Mouse (Mus musculus) neural tube, embryonic 15.5 days (tissue): Measurements from ENCODE around the gene Abcb1a. TPM values are rescaled to one million over a fixed set of nuclear protein-coding genes. Genes with fewer than 3 reads are reported as not detected.

Source experiments
- ATAC-seq: fragments of 200-750 bp; cut with Nextera tagmentation; 2 replicates; pipeline ENCODE4 v1.8.0; 2017; ENCODE audit warnings: mild to moderate bottlenecking, moderate TSS enrichment, moderate library complexity; ENCODE audit not compliant: low FRiP score
- H3K27ac ChIP-seq: fragments of 300-500 bp; sonication (generic); replicated peaks from 2 replicates; pipeline ENCODE4 v1.5.1; 2015; ENCODE audit warnings: mild to moderate bottlenecking, inconsistent platforms
- H3K27me3 ChIP-seq: fragments of 300-500 bp; sonication (generic); replicated peaks from 2 replicates; pipeline ENCODE4 v1.6.1; 2015; ENCODE audit warnings: inconsistent platforms
- H3K36me3 ChIP-seq: fragments of 300-500 bp; sonication (generic); 2 replicates; pipeline ENCODE4 v1.6.1; 2015; ENCODE audit warnings: inconsistent platforms
- H3K4me1 ChIP-seq: fragments of 300-500 bp; sonication (generic); 2 replicates; pipeline ENCODE4 v1.6.1; 2015; ENCODE audit warnings: inconsistent platforms
- H3K4me2 ChIP-seq: fragments of 300-500 bp; sonication (generic); 2 replicates; pipeline ENCODE4 v1.6.1; 2015; ENCODE audit warnings: inconsistent platforms, mild to moderate bottlenecking, moderate library complexity
- H3K4me3 ChIP-seq: fragments of 300-500 bp; sonication (generic); replicated peaks from 2 replicates; pipeline ENCODE4 v1.5.1; 2015; ENCODE audit warnings: mild to moderate bottlenecking, inconsistent platforms
- H3K9ac ChIP-seq: fragments of 300-500 bp; sonication (generic); replicated peaks from 2 replicates; pipeline ENCODE4 v1.6.1; 2015; ENCODE audit warnings: mild to moderate bottlenecking, inconsistent platforms
- H3K9me3 ChIP-seq: fragments of 300-500 bp; sonication (generic); replicated peaks from 2 replicates; pipeline ENCODE4 v1.6.1; 2016; ENCODE audit warnings: inconsistent platforms
- WGBS: fragments of 180-500 bp; shearing (Covaris S2); methylation state at CpG from one replicate; pipeline ENCODE4 v1.1.7; 2015; ENCODE audit warnings: mixed read lengths; 5-methylcytosine and 5-hydroxymethylcytosine counted together
- polyA plus RNA-seq: library from polyadenylated mRNA; unstranded; fragments of >200 nt; fragmentation: Nextera tagmentation; extraction: Ambion mirVana; gene quantifications from 2 replicates; pipeline ENCODE4 v1.2.1, GENCODE M21; 2015

Abcb1a gene
- polyA plus RNA-seq, 1 experiment from 2014 or later = 1.7 TPM

DNA sequence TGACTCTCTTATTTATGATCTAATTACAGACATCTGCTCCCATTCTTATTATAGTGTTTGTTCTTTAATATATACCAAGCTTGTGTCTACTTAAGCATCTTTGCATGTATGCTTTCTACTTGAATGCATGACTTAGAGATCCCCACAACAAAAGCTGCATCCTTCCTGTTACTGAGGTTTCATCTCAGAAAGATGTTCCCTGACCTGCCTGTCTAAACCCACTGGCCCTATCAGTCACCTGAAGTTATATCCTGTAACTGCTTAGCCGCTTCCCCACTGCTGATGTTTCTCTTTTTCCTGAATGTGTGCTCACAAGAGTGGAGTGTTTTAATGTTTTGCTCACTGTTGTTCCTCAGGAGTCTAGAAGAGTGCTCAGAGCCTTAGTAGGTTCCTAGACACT lies 9.7 kb downstream of the Abcb1a start:
- no peaks in the 10 kb centered on the region for H3K36me3 ChIP-seq
- H3K4me1 ChIP-seq = no peaks in the 10 kb centered on the region
- no peaks in the 10 kb centered on the region for H3K9me3 ChIP-seq
- no peaks in the 10 kb centered on the region for H3K27me3 ChIP-seq
- ATAC-seq = no peak
- no peak overlapping the region for H3K4me3 ChIP-seq
- H3K4me2 ChIP-seq = no peak overlapping the region
- no peak overlapping the region for H3K9ac ChIP-seq
- 94% methylated on average over 1 of the region's 1 CpGs for WGBS
- no peak overlapping the region for H3K27ac ChIP-seq

DNA sequence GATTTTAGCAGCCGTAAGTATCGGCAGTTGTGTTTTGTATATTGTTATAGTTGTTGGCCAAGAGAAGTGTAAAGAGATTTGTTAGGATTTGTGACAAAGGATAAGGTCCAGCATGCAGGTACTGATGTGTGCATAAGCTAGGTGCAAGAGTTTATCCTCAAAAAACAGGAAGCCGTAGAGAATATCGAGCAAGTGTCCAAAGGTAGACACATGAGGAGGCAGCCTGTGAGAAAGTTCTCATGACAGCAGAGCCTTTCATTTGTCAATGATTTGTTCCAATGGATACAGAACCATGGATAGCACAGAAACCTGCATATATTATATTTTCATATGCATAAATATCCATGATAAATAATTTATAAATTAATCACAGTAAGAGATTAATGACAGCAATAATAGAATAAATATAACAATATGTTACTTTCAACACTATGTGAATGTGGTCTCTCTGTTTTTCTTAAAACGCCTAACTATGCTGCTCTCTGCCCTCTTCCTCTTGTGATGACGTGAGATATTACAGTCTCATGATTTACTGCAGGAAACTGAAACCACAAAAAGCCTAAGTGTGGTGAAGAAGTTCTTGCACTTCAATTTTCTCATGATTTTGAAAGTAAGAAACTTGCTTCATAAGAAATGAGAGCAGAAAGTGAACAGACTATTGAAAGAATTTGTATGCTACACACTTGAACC lies 15.5 kb downstream of the Abcb1a start:
- no peak for ATAC-seq
- H3K4me1 ChIP-seq = no peaks in the 10 kb centered on the region
- no peak overlapping the region for H3K4me2 ChIP-seq
- WGBS = 90% methylated on average over 6 of the region's 6 CpGs
- no peak overlapping the region for H3K9ac ChIP-seq
- H3K27ac ChIP-seq = no peak overlapping the region
- no peaks in the 10 kb centered on the region for H3K36me3 ChIP-seq
- no peaks in the 10 kb centered on the region for H3K27me3 ChIP-seq
- H3K9me3 ChIP-seq = no peaks in the 10 kb centered on the region
- H3K4me3 ChIP-seq = no peak overlapping the region

DNA sequence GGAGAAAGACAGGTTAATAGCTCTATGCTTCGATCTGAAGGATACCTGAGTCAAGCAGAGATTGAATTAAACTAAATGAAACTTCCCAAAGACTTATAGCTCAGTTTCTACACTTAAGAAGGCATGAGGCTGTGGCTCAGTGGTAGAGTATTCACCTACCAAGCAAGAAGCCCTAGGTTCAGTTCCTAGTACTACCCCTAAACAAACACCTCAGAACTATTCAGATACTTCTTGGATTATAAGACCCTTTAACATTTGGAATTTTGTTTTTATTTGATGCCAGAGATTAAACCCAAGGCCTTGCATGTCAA lies 16.0 kb downstream of the Abcb1a start:
- Histone ChIP-seq H3K36me3 (no peaks in the 10 kb centered on the region), H3K27ac (no peak overlapping the region), H3K4me1 (no peaks in the 10 kb centered on the region), H3K9me3 (no peaks in the 10 kb centered on the region), H3K9ac (no peak overlapping the region), H3K4me3 (no peak overlapping the region), H3K27me3 (no peaks in the 10 kb centered on the region), H3K4me2 (no peak overlapping the region)
- 89% methylated on average over 1 of the region's 1 CpGs for whole genome bisulfite sequencing
- ATAC-seq = no peak

DNA sequence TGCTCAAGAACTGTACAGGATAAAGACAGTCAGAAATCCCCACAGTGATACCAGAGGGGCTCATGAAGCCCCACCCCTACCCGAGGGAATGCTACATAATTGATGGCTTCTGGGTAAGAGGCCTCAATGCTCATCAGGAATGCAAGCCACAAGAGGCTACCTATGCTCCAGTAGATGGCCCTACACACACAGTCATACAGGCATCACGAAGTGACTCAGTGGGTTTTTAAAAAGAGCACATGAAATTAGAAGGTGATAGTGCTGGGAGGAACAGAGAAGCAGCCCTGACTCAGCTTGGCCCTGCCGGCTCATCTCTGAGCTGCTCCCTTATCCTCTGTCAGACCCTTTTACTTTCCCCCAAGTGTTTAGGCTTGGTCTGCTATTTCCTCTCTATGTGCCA lies 21.3 kb downstream of the Abcb1a start:
- H3K4me3 ChIP-seq = no peak overlapping the region
- no peak overlapping the region for H3K9ac ChIP-seq
- no peak for ATAC-seq
- no peak overlapping the region for H3K27ac ChIP-seq
- 75% methylated on average over 3 of the region's 3 CpGs for WGBS
- H3K4me2 ChIP-seq = no peak overlapping the region
- no peaks in the 10 kb centered on the region for H3K36me3 ChIP-seq
- H3K4me1 ChIP-seq = no peaks in the 10 kb centered on the region
- H3K27me3 ChIP-seq = no peaks in the 10 kb centered on the region
- H3K9me3 ChIP-seq = no peaks in the 10 kb centered on the region

DNA sequence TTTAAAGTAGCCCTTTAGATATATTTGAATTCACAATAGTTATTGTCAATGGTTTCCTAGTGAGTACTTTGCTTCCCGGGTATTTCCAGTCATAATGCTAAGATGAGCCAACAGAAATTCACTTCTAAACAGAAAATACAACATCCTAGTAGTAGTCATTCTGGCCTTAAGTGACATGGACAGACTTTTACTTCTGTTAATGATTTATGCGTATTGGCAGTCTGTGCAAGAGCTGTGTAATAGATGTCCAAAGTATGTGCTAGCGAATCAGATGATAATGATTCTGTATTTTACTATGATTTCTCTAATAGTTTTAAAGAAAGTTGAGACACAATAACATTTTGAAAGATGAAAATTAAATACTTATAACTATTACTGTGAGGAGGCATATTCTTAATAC lies 23.8 kb downstream of the Abcb1a start:
- 95% methylated on average over 3 of the region's 3 CpGs for WGBS
- no peak overlapping the region for H3K9ac ChIP-seq

DNA sequence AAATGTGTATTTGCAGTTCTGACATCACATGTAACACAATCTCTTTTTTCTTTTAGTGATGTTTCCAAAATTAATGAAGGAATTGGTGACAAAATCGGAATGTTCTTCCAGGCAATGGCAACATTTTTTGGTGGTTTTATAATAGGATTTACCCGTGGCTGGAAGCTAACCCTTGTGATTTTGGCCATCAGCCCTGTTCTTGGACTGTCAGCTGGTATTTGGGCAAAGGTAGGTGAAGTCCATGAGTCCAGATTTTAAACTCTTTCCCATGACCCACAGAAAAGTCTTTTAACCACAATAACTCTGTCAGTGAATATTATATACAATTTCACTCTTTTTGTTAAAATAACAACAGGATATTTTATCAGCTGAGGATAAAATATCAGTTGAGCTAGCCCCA lies 26.2 kb downstream of the Abcb1a start:
- Histone ChIP-seq H3K36me3 (no peaks in the 10 kb centered on the region), H3K27me3 (no peaks in the 10 kb centered on the region), H3K9ac (no peak overlapping the region), H3K27ac (no peak overlapping the region), H3K4me1 (no peaks in the 10 kb centered on the region), H3K4me3 (no peak overlapping the region), H3K4me2 (no peak overlapping the region), H3K9me3 (no peaks in the 10 kb centered on the region)
- ATAC-seq = no peak
- 77% methylated on average over 2 of the region's 2 CpGs for WGBS

More for the DNA sequence above, 23.8 kb downstream of the Abcb1a start:
- Histone ChIP-seq H3K9me3 (no peaks in the 10 kb centered on the region), H3K27ac (no peak overlapping the region), H3K4me2 (no peak overlapping the region), H3K27me3 (no peaks in the 10 kb centered on the region), H3K4me1 (no peaks in the 10 kb centered on the region), H3K4me3 (no peak overlapping the region), H3K36me3 (no peaks in the 10 kb centered on the region)
- ATAC-seq = no peak

DNA sequence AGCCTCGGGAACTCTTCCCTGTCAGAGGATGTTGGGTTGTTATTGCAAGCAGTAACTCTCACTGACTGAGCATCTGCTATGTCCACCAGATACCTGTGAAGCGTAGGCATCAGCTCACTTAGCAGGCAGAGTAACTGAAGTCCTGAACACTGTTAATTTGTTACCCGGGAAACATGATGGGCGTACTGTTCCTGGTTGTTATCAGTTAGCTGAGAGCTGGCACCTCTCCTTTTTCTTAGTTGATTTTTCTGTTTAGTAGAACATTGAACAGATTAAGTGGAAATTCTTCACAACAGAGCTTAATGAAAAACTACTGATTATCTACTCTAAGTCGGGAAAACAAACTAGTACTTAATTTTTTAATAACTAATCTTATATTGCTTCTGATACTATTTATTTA lies 27.7 kb downstream of the Abcb1a start:
- H3K36me3 ChIP-seq = no peaks in the 10 kb centered on the region
- no peak overlapping the region for H3K4me2 ChIP-seq
- H3K4me3 ChIP-seq = no peak overlapping the region
- no peak overlapping the region for H3K27ac ChIP-seq
- ATAC-seq = no peak
- no peaks in the 10 kb centered on the region for H3K27me3 ChIP-seq
- WGBS = 85% methylated on average over 5 of the region's 5 CpGs
- H3K9ac ChIP-seq = no peak overlapping the region
- H3K4me1 ChIP-seq = no peaks in the 10 kb centered on the region
- H3K9me3 ChIP-seq = no peaks in the 10 kb centered on the region

DNA sequence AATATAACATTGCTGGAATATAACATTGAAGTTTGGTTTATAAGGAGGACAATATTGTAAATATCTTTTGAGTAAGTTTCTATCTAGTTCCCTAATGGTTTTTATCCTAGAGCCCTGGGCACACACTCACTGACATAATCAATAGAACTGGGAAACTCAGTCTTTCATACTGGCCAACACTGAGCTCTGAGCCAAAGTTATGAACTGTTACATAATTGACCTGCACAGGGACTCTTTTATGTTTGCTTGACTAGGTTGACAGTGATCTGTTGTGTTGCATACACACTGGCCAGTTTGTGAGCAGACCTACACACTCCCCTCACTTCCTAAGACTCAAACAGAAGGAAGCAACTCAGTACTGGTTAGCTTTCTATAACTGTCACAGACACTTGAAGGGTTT lies 56.2 kb downstream of the Abcb1a start:
- no peak overlapping the region for H3K27ac ChIP-seq
- H3K4me2 ChIP-seq = no peak overlapping the region
- H3K9ac ChIP-seq = no peak overlapping the region
- ATAC-seq = no peak
- H3K4me1 ChIP-seq = no peaks in the 10 kb centered on the region
- no peaks in the 10 kb centered on the region for H3K27me3 ChIP-seq
- H3K9me3 ChIP-seq = no peaks in the 10 kb centered on the region
- H3K36me3 ChIP-seq = no peaks in the 10 kb centered on the region
- H3K4me3 ChIP-seq = no peak overlapping the region

DNA sequence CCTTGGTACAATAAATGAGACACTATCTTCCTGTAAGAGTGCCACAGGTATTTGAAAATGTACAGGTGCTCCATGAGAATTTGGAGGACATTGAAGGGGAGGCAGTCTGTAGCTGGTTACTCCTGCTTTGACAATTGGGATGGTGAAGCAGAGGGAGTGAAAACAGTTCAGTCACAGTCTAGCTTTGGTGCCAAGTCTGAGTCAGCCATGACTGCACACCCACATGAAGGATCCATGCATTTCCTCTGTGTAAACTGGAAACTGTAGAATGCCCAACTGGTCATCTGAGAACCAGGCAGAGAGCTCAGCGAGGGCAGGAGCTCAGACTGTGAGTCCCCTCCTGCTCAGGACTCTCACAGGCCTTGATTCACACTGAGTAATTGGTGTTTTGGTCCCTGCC lies 59.7 kb downstream of the Abcb1a start:
- H3K27ac ChIP-seq = no peak overlapping the region
- no peak for ATAC-seq
- 76% methylated on average over 1 of the region's 1 CpGs for WGBS
- H3K4me2 ChIP-seq = no peak overlapping the region
- no peaks in the 10 kb centered on the region for H3K27me3 ChIP-seq
- no peaks in the 10 kb centered on the region for H3K36me3 ChIP-seq
- H3K4me3 ChIP-seq = no peak overlapping the region
- no peak overlapping the region for H3K9ac ChIP-seq
- H3K4me1 ChIP-seq = no peaks in the 10 kb centered on the region
- H3K9me3 ChIP-seq = no peaks in the 10 kb centered on the region

DNA sequence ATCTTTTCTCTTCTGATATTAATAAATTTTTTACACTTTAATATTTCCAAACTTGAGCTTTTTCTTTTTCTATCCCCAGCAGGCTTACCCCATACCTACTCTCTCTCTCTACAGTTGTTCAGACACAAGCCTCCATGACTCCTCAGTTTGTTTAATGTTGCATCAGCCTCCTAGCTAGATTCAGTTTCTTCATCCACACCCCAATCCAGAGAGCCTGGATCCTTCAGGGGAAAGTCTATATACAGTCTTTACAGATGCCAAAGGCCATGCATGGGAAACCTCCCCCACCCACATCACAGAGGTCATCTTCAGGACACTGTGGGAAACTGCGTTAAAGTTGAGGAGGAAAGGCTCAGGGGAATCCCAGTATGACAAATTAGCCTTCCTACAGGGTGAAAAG lies 62.3 kb downstream of the Abcb1a start:
- Histone ChIP-seq H3K4me3 (no peak overlapping the region), H3K27ac (no peak overlapping the region), H3K4me2 (no peak overlapping the region), H3K9me3 (no peaks in the 10 kb centered on the region), H3K4me1 (no peaks in the 10 kb centered on the region), H3K27me3 (no peaks in the 10 kb centered on the region), H3K9ac (no peak overlapping the region), H3K36me3 (no peaks in the 10 kb centered on the region)
- 26% methylated on average over 1 of the region's 1 CpGs for WGBS
- no peak for ATAC-seq

DNA sequence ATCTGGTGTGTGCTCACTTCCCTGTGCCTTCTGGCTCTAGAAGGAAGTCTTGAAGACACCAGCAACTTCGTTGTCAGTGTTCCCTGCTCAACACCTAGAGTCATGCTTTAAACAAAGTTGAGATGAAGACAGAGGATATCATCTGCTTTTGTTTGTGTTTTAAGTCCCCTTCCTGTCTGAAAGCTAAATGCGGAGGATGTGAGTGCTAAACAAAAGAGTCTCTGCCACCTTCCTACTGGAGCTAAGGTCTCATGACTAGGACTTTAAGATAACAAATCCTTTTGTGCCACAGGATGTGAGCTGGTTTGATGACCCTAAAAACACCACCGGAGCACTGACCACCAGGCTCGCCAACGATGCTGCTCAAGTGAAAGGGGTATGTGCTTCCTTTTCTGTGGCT lies 63.0 kb downstream of the Abcb1a start:
- WGBS = 84% methylated on average over 5 of the region's 5 CpGs
- no peak for ATAC-seq
- no peaks in the 10 kb centered on the region for H3K27me3 ChIP-seq

DNA sequence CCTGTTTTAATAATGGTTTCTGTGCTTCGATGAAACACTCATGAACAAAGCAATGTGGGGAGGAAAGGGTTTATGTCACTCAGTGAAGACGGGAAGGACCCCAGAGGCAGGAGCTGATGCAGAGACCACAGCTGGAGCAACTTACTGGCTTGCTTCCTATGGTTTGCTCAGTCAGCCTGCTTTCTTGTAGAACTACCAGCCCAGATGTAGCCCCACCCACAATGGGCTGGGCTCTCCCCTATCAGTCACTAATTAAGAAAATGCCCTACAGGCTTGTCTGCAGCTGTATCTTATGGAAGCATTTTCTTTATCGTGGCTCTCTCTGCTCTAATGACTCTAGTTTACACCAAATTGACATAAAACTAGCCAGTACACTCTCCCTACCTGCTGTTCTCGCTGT lies 67.9 kb downstream of the Abcb1a start:
- no peak for ATAC-seq
- H3K4me1 ChIP-seq = no peaks in the 10 kb centered on the region
- no peaks in the 10 kb centered on the region for H3K27me3 ChIP-seq
- H3K9me3 ChIP-seq = no peaks in the 10 kb centered on the region
- H3K4me2 ChIP-seq = no peak overlapping the region
- H3K27ac ChIP-seq = no peak overlapping the region
- H3K36me3 ChIP-seq = no peaks in the 10 kb centered on the region
- no peak overlapping the region for H3K4me3 ChIP-seq
- 61% methylated on average over 4 of the region's 4 CpGs for WGBS
- no peak overlapping the region for H3K9ac ChIP-seq

More for the DNA sequence above, 63.0 kb downstream of the Abcb1a start:
- no peak overlapping the region for H3K4me2 ChIP-seq
- no peak overlapping the region for H3K4me3 ChIP-seq
- no peak overlapping the region for H3K27ac ChIP-seq
- no peaks in the 10 kb centered on the region for H3K4me1 ChIP-seq
- H3K9me3 ChIP-seq = no peaks in the 10 kb centered on the region
- H3K36me3 ChIP-seq = no peaks in the 10 kb centered on the region
- H3K9ac ChIP-seq = no peak overlapping the region

DNA sequence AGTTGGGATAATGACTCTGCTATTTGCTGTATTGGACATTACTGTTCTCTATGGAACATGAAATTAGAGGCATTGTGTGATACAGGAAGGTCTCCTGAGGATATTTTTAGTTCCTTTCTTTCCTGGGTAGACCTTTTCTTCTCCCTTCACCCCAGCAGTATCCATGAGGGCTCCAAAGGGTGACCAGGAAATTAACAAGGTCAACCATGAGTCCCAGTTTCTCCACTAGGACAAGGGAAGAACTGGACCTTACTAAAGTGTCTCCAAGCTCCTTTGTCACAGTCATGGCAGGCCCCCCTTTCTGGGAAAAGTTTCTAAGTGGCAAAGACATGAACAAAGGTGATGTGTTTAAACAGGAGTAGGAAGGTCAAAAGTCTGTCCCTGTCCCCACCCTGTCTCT lies 72.8 kb downstream of the Abcb1a start:
- ATAC-seq = no peak
- Histone ChIP-seq H3K9ac (no peak overlapping the region), H3K4me1 (no peaks in the 10 kb centered on the region)

More for the DNA sequence above, 72.8 kb downstream of the Abcb1a start:
- no peak overlapping the region for H3K4me2 ChIP-seq
- no peaks in the 10 kb centered on the region for H3K27me3 ChIP-seq
- no peak overlapping the region for H3K27ac ChIP-seq
- H3K36me3 ChIP-seq = no peaks in the 10 kb centered on the region
- no peak overlapping the region for H3K4me3 ChIP-seq
- no peaks in the 10 kb centered on the region for H3K9me3 ChIP-seq
